Mouse (Mus musculus) forebrain, embryonic 11.5 days (tissue): Measurements from ENCODE around the gene Amy2a2. TPM values are rescaled to one million over a fixed set of nuclear protein-coding genes. Genes with fewer than 3 reads are reported as not detected.
"Not testable (repeated sequence)": the region's sequence is repeated elsewhere in the genome, so short reads cannot be mapped to it uniquely, and the experiment has no call there.

ENCODE experiments used
- ATAC-seq: fragments of 200-750 bp; cut with Nextera tagmentation; replicated peaks from 2 replicates; pipeline ENCODE4 v1.8.0; 2017; ENCODE audit warnings: moderate TSS enrichment; ENCODE audit not compliant: low FRiP score
- DNase-seq: peaks from one replicate; pipeline ENCODE4 v3.0.0-alpha.2; 2017; ENCODE audit warnings: low spot score
- H3K27ac ChIP-seq: fragments of 300-500 bp; sonication (generic); 2 replicates; pipeline ENCODE4 v1.5.1; 2014; ENCODE audit warnings: low read depth, low read length
- H3K27me3 ChIP-seq: fragments of 300-500 bp; sonication (generic); 2 replicates; pipeline ENCODE4 v1.6.1; 2014; ENCODE audit warnings: mild to moderate bottlenecking, low read length, mixed read lengths; ENCODE audit not compliant: control insufficient read depth, insufficient read depth
- H3K36me3 ChIP-seq: fragments of 300-500 bp; sonication (generic); 2 replicates; pipeline ENCODE4 v1.6.1; 2014; ENCODE audit warnings: mild to moderate bottlenecking, low read length, moderate library complexity, mixed read lengths; ENCODE audit not compliant: control insufficient read depth, insufficient read depth
- H3K4me1 ChIP-seq: fragments of 300-500 bp; sonication (generic); replicated peaks from 2 replicates; pipeline ENCODE4 v1.6.1; 2014; ENCODE audit warnings: low read length, mixed read lengths; ENCODE audit not compliant: control insufficient read depth, insufficient read depth
- H3K4me2 ChIP-seq: fragments of 300-500 bp; sonication (generic); 2 replicates; pipeline ENCODE4 v1.6.1; 2014; ENCODE audit warnings: low read depth, mild to moderate bottlenecking, low read length, moderate library complexity, mixed read lengths; ENCODE audit not compliant: severe bottlenecking
- H3K4me3 ChIP-seq: fragments of 300-500 bp; sonication (generic); 2 replicates; pipeline ENCODE4 v1.5.1; 2014; ENCODE audit warnings: low read depth, low read length
- H3K9ac ChIP-seq: fragments of 300-500 bp; sonication (generic); 2 replicates; pipeline ENCODE4 v1.6.1; 2014; ENCODE audit warnings: low read length
- H3K9me3 ChIP-seq: fragments of 300-500 bp; sonication (generic); 2 replicates; pipeline ENCODE4 v1.6.1; 2016; ENCODE audit warnings: low read length, mixed read lengths; ENCODE audit not compliant: control insufficient read depth
- WGBS: fragments of 180-500 bp; shearing (Covaris S2); extraction: QIAGEN DNeasy Blood & Tissue Kit; methylation state at CpG from one replicate; pipeline ENCODE4 v1.1.7; 2014; 5-methylcytosine and 5-hydroxymethylcytosine counted together
- polyA plus RNA-seq: library from polyadenylated mRNA; unstranded; fragments of >200 nt; fragmentation: Nextera tagmentation; extraction: Ambion mirVana; gene quantifications from 2 replicates; pipeline ENCODE4 v1.2.1, GENCODE M21; 2014

Amy2a2 gene
- not detected in 2 replicates for polyA plus RNA-seq

GRCm38 (mm10) chr3:113356558-113356957 is at the start of gene Amy2a2:
Amy2a2 (minus strand) TSS chr3:113356658.
- H3K27ac ChIP-seq, H3K36me3 ChIP-seq, H3K4me1 ChIP-seq, H3K4me2 ChIP-seq, H3K4me3 ChIP-seq, H3K9me3 ChIP-seq, H3K9ac ChIP-seq, ATAC-seq, H3K27me3 ChIP-seq, DNase-seq: not testable (repeated sequence)
- no CpG with 5 or more reads among the region's 4 CpGs for WGBS

- not testable (repeated sequence) for H3K9ac ChIP-seq, H3K27ac ChIP-seq, DNase-seq, H3K27me3 ChIP-seq, H3K4me1 ChIP-seq, H3K4me2 ChIP-seq, H3K36me3 ChIP-seq, H3K9me3 ChIP-seq, H3K4me3 ChIP-seq
- ATAC-seq, result 0 out of 2 replicates have a peak, but pooled peaks have one; percentile 53
Observed at GRCm38 (mm10) chr3:113345484-113345883, 11.0 kb downstream of the Amy2a2 start.

- not testable (repeated sequence) for H3K27me3 ChIP-seq, DNase-seq, H3K4me3 ChIP-seq, H3K4me2 ChIP-seq, H3K4me1 ChIP-seq, H3K9me3 ChIP-seq, H3K9ac ChIP-seq, H3K27ac ChIP-seq, H3K36me3 ChIP-seq, ATAC-seq
- WGBS, result no CpG with 5 or more reads among the region's 4 CpGs
Observed at GRCm38 (mm10) chr3:113323952-113324351, 32.5 kb downstream of the Amy2a2 start, which contains the start of gene Amy2a3. Amy2a3 (minus strand) TSS chr3:113324052.

GRCm38 (mm10) chr3:113312937-113313336 is 43.5 kb downstream of the Amy2a2 start:
- not testable (repeated sequence) for H3K9me3 ChIP-seq, H3K27ac ChIP-seq, H3K27me3 ChIP-seq, H3K4me1 ChIP-seq, H3K4me2 ChIP-seq, H3K4me3 ChIP-seq, DNase-seq, H3K36me3 ChIP-seq, H3K9ac ChIP-seq
- WGBS, result no CpG with 5 or more reads among the region's 3 CpGs
- peak; percentile 39; the same call in 1 of the 2 replicates for ATAC-seq

Other genes starting within 250 kb of the Amy2a2 start
- 0.09 and 0.16 TPM in 2 replicates for gene Amy2a5, start 97.8 kb downstream of the Amy2a2 start, polyA plus RNA-seq
- gene Amy2a4, start 65.2 kb downstream of the Amy2a2 start, polyA plus RNA-seq, result not detected in 2 replicates
- not detected in 2 replicates for gene Amy2a3, start 32.6 kb downstream of the Amy2a2 start, polyA plus RNA-seq
- gene Amy2a1, start 175.8 kb upstream of the Amy2a2 start, polyA plus RNA-seq, result not detected in 2 replicates